Mouse (Mus musculus) cerebellum, adult 2 months (tissue): ENCODE measurements around the gene Mss51.

Experiments
- CTCF ChIP-seq: fragments of 200-500 bp; IDR thresholded peaks from 2 replicates; pipeline ENCODE4 v1.5.1; 2011; ENCODE audit warnings: low read depth, mild to moderate bottlenecking, control low read depth, low read length, moderate library complexity, borderline replicate concordance; ENCODE audit not compliant: insufficient read depth
- POLR2A ChIP-seq: fragments of 200-500 bp; IDR thresholded peaks from 2 replicates; pipeline ENCODE4 v1.6.1; 2011; ENCODE audit warnings: low read length, control low read depth, borderline replicate concordance; ENCODE audit not compliant: insufficient read depth

GRCm38 (mm10) chr14:20460216-20460615 lies 36.5 kb downstream of the Mss51 start:
- TF ChIP-seq POLR2A (no peak), CTCF (no peak)
